Mouse (Mus musculus) adrenal gland, adult (tissue): ENCODE measurements around the gene Acbd6.
A peak's percentile ranks its signal among the peaks of the same experiment; 100 is the strongest.

Experiments
- DNase-seq, 2 experiments: peaks; one replicate each; pipeline ENCODE4 v3.0.0; 2022 to 2023; ENCODE audit warnings: low spot score in 1 of 2; ENCODE audit not compliant: inconsistent age in 2 of 2

The Acbd6 gene

DNA sequence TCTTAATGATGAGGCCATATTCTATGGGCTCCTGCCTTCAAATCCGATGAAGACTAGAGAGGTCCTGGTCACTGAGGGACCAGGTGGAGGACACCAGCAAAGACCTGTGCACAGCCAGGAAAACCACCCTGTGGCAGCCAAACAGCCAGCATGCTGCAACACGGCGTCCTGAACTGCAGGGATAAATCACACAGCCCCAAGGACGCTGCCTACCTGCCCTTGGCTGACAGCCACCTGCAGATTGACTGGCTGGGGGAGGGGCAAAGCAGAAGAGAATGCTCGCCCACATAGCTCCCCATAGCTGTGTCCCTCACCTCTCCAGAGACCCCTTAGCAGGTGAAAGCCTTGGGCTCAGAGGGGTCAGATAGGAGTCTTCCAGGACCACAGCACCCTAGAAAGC, 162.1 kb downstream of the Acbd6 start:
- DNase-seq: no peak

GRCm38 (mm10) chr1:155721443-155721842, 163.5 kb downstream of the Acbd6 start:
- DNase-seq: peak; percentile 21 to 66

- peak; percentile 26 to 61 for DNase-seq
These were observed 164.3 kb downstream of the Acbd6 start for GRCm38 (mm10) chr1:155722185-155722584.

GRCm38 (mm10) chr1:155724301-155724700, 166.4 kb downstream of the Acbd6 start:
- DNase-seq: no peak

GRCm38 (mm10) chr1:155725876-155726275, 168.0 kb downstream of the Acbd6 start:
- no peak for DNase-seq

- no peak for DNase-seq
These were observed 169.9 kb downstream of the Acbd6 start for GRCm38 (mm10) chr1:155727830-155728229.

- DNase-seq: no peak
These were observed 171.3 kb downstream of the Acbd6 start for GRCm38 (mm10) chr1:155729113-155729795.

GRCm38 (mm10) chr1:155731156-155731555, 173.2 kb downstream of the Acbd6 start:
- no peak for DNase-seq

GRCm38 (mm10) chr1:155736096-155736825, 178.3 kb downstream of the Acbd6 start:
- no peak for DNase-seq

- DNase-seq: peak in 1 of 2 experiments; percentile 35
These were observed 179.3 kb downstream of the Acbd6 start for GRCm38 (mm10) chr1:155737017-155737808.

- DNase-seq: no peak
These were observed 180.0 kb downstream of the Acbd6 start for GRCm38 (mm10) chr1:155737809-155738383.
